Mouse (Mus musculus) hindbrain, embryonic 13.5 days (tissue): Measurements from ENCODE around the gene Bcat2. TPM values are rescaled to one million over a fixed set of nuclear protein-coding genes. Genes with fewer than 3 reads are reported as not detected.
A peak's percentile ranks its signal among the peaks of the same experiment; 100 is the strongest.

Experiments used
- ATAC-seq: fragments of 200-750 bp; cut with Nextera tagmentation; 2 replicates; pipeline ENCODE4 v1.8.0; 2017; ENCODE audit warnings: moderate TSS enrichment; ENCODE audit not compliant: low FRiP score
- H3K27ac ChIP-seq: fragments of 300-500 bp; sonication (generic); 2 replicates; pipeline ENCODE4 v1.5.1; 2015; ENCODE audit warnings: inconsistent platforms, mild to moderate bottlenecking, moderate library complexity
- H3K27me3 ChIP-seq: fragments of 300-500 bp; sonication (generic); 2 replicates; pipeline ENCODE4 v1.6.1; 2015; ENCODE audit warnings: mild to moderate bottlenecking, inconsistent platforms
- H3K36me3 ChIP-seq: fragments of 300-500 bp; sonication (generic); 2 replicates; pipeline ENCODE4 v1.6.1; 2015; ENCODE audit warnings: mild to moderate bottlenecking, inconsistent platforms
- H3K4me1 ChIP-seq: fragments of 300-500 bp; sonication (generic); replicated peaks from 2 replicates; pipeline ENCODE4 v1.6.1; 2015; ENCODE audit warnings: inconsistent platforms
- H3K4me2 ChIP-seq: fragments of 300-500 bp; sonication (generic); 2 replicates; pipeline ENCODE4 v1.6.1; 2015; ENCODE audit warnings: inconsistent platforms, mild to moderate bottlenecking, moderate library complexity
- H3K4me3 ChIP-seq: fragments of 300-500 bp; sonication (generic); 2 replicates; pipeline ENCODE4 v1.5.1; 2015; ENCODE audit warnings: mild to moderate bottlenecking, inconsistent platforms
- H3K9ac ChIP-seq: fragments of 300-500 bp; sonication (generic); 2 replicates; pipeline ENCODE4 v1.6.1; 2015; ENCODE audit warnings: mild to moderate bottlenecking, inconsistent platforms
- H3K9me3 ChIP-seq: fragments of 300-500 bp; sonication (generic); 2 replicates; pipeline ENCODE4 v1.6.1; 2016; ENCODE audit warnings: inconsistent platforms
- WGBS: fragments of 180-500 bp; shearing (Covaris S2); methylation state at CpG from one replicate; pipeline ENCODE4 v1.1.7; 2015; 5-methylcytosine and 5-hydroxymethylcytosine counted together
- polyA plus RNA-seq: library from polyadenylated mRNA; unstranded; fragments of >200 nt; fragmentation: Nextera tagmentation; extraction: Ambion mirVana; gene quantifications from 2 replicates; pipeline ENCODE4 v1.2.1, GENCODE M21; 2015

The Bcat2 gene
- polyA plus RNA-seq, 1 experiment from 2014 or later: 19.8 TPM

DNA sequence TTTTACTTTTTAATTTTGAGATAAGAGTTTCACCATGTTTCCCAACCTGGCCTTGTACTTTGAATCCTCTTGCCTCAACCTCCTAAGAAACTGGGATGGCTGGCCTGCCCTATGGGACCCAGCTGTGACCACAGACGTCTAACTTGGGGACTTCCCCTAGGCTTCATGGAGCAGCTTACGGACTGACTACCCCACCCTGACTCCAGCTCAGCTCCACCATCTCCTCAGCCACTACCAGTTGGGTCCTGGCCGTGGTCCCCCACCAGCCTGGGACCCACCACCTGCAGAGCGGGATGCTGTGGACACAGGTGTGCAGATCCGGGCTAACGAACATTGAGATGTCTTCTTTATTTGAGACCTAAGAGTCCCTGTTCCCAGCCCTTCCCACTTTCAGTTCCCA, 67.8 kb downstream of the Bcat2 start:
- Histone ChIP-seq H3K9me3 (no peaks in the 10 kb centered on the region), H3K9ac (no peak overlapping the region), H3K4me1 (peaks cover 26% of the 10 kb centered on the region), H3K4me3 (no peak overlapping the region), H3K27me3 (peaks cover 7% of the 10 kb centered on the region), H3K36me3 (peaks cover 16% of the 10 kb centered on the region), H3K27ac (no peak overlapping the region), H3K4me2 (peak overlapping the region; percentile 48; the same call in 1 of the 2 replicates)
- ATAC-seq: no peak
- WGBS: 93% methylated on average over 6 of the region's 6 CpGs

DNA sequence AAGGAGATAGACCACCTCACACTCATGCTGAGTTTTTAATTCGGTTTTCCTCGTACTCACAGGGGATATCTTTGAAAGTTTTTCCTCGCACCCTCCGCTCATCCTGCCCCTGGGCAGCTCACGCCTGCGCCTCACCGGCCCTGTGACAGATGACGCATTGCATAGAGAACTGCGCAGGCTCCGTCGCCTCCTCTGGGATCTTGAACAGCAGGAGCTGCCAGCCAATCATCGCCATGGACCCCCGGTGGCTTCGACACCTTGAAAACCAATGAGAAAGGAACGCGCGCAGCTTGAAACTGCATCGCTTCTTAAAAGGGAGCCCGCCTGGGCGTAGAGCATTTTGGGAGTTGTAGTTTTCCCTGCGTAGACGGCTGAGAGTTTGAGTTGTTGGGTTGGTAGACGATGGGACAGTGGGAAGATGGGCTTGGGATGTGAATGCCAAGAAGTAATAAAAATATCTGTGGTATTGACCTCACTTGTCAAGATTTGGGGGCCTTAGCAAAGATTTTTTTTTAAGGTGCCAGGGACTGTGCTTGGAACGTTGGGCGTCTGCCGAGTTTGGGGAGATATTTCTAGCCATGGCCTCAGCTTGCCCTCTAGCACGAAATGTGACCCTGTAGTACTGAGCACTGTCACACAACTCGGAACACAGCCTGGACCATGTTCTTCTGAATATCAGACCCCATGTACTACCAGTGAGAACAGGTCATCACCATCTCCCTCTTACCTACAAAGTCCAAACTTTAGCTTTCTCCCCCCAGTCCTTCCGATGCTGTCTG, 68.9 kb downstream of the Bcat2 start:
- peaks cover 16% of the 10 kb centered on the region for H3K36me3 ChIP-seq
- peak overlapping the region; percentile 48 for H3K4me2 ChIP-seq
- H3K27me3 ChIP-seq: no peaks in the 10 kb centered on the region
- WGBS: 16% methylated on average over 29 of the region's 29 CpGs
- peak overlapping the region; percentile 24 for H3K4me3 ChIP-seq
- no peak overlapping the region for H3K9ac ChIP-seq
- ATAC-seq: peak; percentile 85
- no peaks in the 10 kb centered on the region for H3K9me3 ChIP-seq
- no peak overlapping the region for H3K27ac ChIP-seq
- peaks cover 31% of the 10 kb centered on the region for H3K4me1 ChIP-seq

Other genes with a start within 250 kb of the Bcat2 start
- 7.3 and 8.9 TPM in 2 replicates for gene Trpm4, start 236.4 kb upstream of the Bcat2 start, polyA plus RNA-seq
- gene Hrc, start 234.9 kb upstream of the Bcat2 start, polyA plus RNA-seq: 0.31 TPM in 2 replicates
- 19.9 and 20.7 TPM in 2 replicates for gene Ppfia3, start 203.1 kb upstream of the Bcat2 start, polyA plus RNA-seq
- gene Lin7b, start 199.6 kb upstream of the Bcat2 start, polyA plus RNA-seq: 12.5 and 13.4 TPM in 2 replicates
- gene Snrnp70, start 174.4 kb upstream of the Bcat2 start, polyA plus RNA-seq: 205 and 215 TPM in 2 replicates
- not detected in 2 replicates for gene Kcna7, start 164.5 kb upstream of the Bcat2 start, polyA plus RNA-seq
- 0.10 and 0.19 TPM in 2 replicates for gene Ntf5, start 156.5 kb upstream of the Bcat2 start, polyA plus RNA-seq
- 1.2 and 2.5 TPM in 2 replicates for gene Lhb, start 149.3 kb upstream of the Bcat2 start, polyA plus RNA-seq
- gene Gys1, start 135.3 kb upstream of the Bcat2 start, polyA plus RNA-seq: 21.9 and 23.2 TPM in 2 replicates
- 99.9 and 110 TPM in 2 replicates for gene Ruvbl2, start 132.1 kb upstream of the Bcat2 start, polyA plus RNA-seq
- gene Ftl1, start 110.3 kb upstream of the Bcat2 start, polyA plus RNA-seq: 7,019 and 7,066 TPM in 2 replicates
- 253 and 271 TPM in 2 replicates for gene Bax, start 103.3 kb upstream of the Bcat2 start, polyA plus RNA-seq
- 0.13 and 0.22 TPM in 2 replicates for gene Tulp2, start 88.3 kb upstream of the Bcat2 start, polyA plus RNA-seq
- gene Gm45808, start 83.3 kb upstream of the Bcat2 start, polyA plus RNA-seq: not detected in 2 replicates
- gene Dhdh, start 81.3 kb upstream of the Bcat2 start, polyA plus RNA-seq: 3.4 and 4.2 TPM in 2 replicates
- gene Nucb1, start 59.7 kb upstream of the Bcat2 start, polyA plus RNA-seq: 120 and 121 TPM in 2 replicates
- 13.9 and 14.3 TPM in 2 replicates for gene Ppp1r15a, start 43.9 kb upstream of the Bcat2 start, polyA plus RNA-seq
- 2.4 and 4.3 TPM in 2 replicates for gene Plekha4, start 43.8 kb upstream of the Bcat2 start, polyA plus RNA-seq
- gene Hsd17b14, start 15.3 kb upstream of the Bcat2 start, polyA plus RNA-seq: 0.25 and 0.45 TPM in 2 replicates
- gene Fgf21, start 45.3 kb downstream of the Bcat2 start, polyA plus RNA-seq: not detected in 2 replicates
- gene Fut1, start 47.1 kb downstream of the Bcat2 start, polyA plus RNA-seq: 0.06 TPM in 1 of 2 replicates, not detected in the other
- 0.18 TPM in 1 of 2 replicates, not detected in the other for gene Izumo1, start 51.7 kb downstream of the Bcat2 start, polyA plus RNA-seq
- gene Rasip1, start 57.3 kb downstream of the Bcat2 start, polyA plus RNA-seq: 12.0 and 12.7 TPM in 2 replicates
- gene Mamstr, start 69.8 kb downstream of the Bcat2 start, polyA plus RNA-seq: 3.4 and 4.0 TPM in 2 replicates
- 0.09 and 0.38 TPM in 2 replicates for gene Fut2, start 96.2 kb downstream of the Bcat2 start, polyA plus RNA-seq
- 2.3 and 2.6 TPM in 2 replicates for gene Ntn5, start 113.9 kb downstream of the Bcat2 start, polyA plus RNA-seq
- 0.40 and 0.86 TPM in 2 replicates for gene Sec1, start 124.2 kb downstream of the Bcat2 start, polyA plus RNA-seq
- gene Car11, start 129.7 kb downstream of the Bcat2 start, polyA plus RNA-seq: 38.5 and 41.6 TPM in 2 replicates
- 2.9 and 3.6 TPM in 2 replicates for gene Dbp, start 134.9 kb downstream of the Bcat2 start, polyA plus RNA-seq
- gene Rpl18, start 145.3 kb downstream of the Bcat2 start, polyA plus RNA-seq: 626 and 633 TPM in 2 replicates
- 24.1 and 25.0 TPM in 2 replicates for gene Sphk2, start 147.8 kb downstream of the Bcat2 start, polyA plus RNA-seq
- gene Fam83e, start 151.1 kb downstream of the Bcat2 start, polyA plus RNA-seq: 0.48 and 0.83 TPM in 2 replicates
- not detected in 2 replicates for gene Spaca4, start 155.7 kb downstream of the Bcat2 start, polyA plus RNA-seq
- 21.1 and 22.8 TPM in 2 replicates for gene Lmtk3, start 213.6 kb downstream of the Bcat2 start, polyA plus RNA-seq
- gene Sult2b1, start 214.5 kb downstream of the Bcat2 start, polyA plus RNA-seq: 5.2 and 5.3 TPM in 2 replicates
- 327 and 333 TPM in 2 replicates for gene Cyth2, start 244.4 kb downstream of the Bcat2 start, polyA plus RNA-seq